Mouse (Mus musculus) kidney, postnatal 0 days (tissue): Measurements from ENCODE around the gene Fosl2. TPM values are rescaled to one million over a fixed set of nuclear protein-coding genes. Genes with fewer than 3 reads are reported as not detected.
"Not testable (repeated sequence)": the region's sequence is repeated elsewhere in the genome, so short reads cannot be mapped to it uniquely, and the experiment has no call there.

Experiments
- ATAC-seq: fragments of 200-750 bp; cut with Nextera tagmentation; replicated peaks from 2 replicates; pipeline ENCODE4 v1.8.0; 2017; ENCODE audit warnings: low read depth, moderate number of reproducible peaks, moderate TSS enrichment, moderate library complexity; ENCODE audit not compliant: low FRiP score
- DNase-seq: peaks from one replicate; pipeline ENCODE4 v3.0.0-alpha.2; 2016; ENCODE audit warnings: low spot score
- H3K27ac ChIP-seq: fragments of 300-500 bp; sonication (generic); 2 replicates; pipeline ENCODE4 v1.5.1; 2014; ENCODE audit warnings: mild to moderate bottlenecking
- H3K27me3 ChIP-seq: fragments of 300-500 bp; sonication (generic); 2 replicates; pipeline ENCODE4 v1.6.1; 2014; ENCODE audit warnings: low read length, mixed read lengths; ENCODE audit not compliant: insufficient read depth
- H3K36me3 ChIP-seq: fragments of 300-500 bp; sonication (generic); 2 replicates; pipeline ENCODE4 v1.6.1; 2014; ENCODE audit warnings: low read length, mixed read lengths; ENCODE audit not compliant: insufficient read depth
- H3K4me1 ChIP-seq: fragments of 300-500 bp; sonication (generic); replicated peaks from 2 replicates; pipeline ENCODE4 v1.6.1; 2014; ENCODE audit warnings: antibody characterized with exemption, low read length, mixed read lengths; ENCODE audit not compliant: insufficient read depth
- H3K4me2 ChIP-seq: fragments of 300-500 bp; sonication (generic); 2 replicates; pipeline ENCODE4 v1.6.1; 2014; ENCODE audit warnings: mild to moderate bottlenecking, low read length, moderate library complexity, mixed read lengths
- H3K4me3 ChIP-seq: fragments of 300-500 bp; sonication (generic); replicated peaks from 2 replicates; pipeline ENCODE4 v1.5.1; 2014; ENCODE audit warnings: low read depth, low read length
- H3K9ac ChIP-seq: fragments of 300-500 bp; sonication (generic); 2 replicates; pipeline ENCODE4 v1.6.1; 2014; ENCODE audit warnings: low read depth, low read length
- H3K9me3 ChIP-seq: fragments of 300-500 bp; sonication (generic); replicated peaks from 2 replicates; pipeline ENCODE4 v1.6.1; 2016; ENCODE audit warnings: low read length, inconsistent platforms, mixed read lengths
- CTCF ChIP-seq: IDR thresholded peaks from 2 replicates; pipeline ENCODE4 v1.5.1; 2016; ENCODE audit warnings: antibody characterized with exemption, low read depth, mild to moderate bottlenecking, moderate library complexity
- WGBS: fragments of 180-500 bp; shearing (Covaris S2); extraction: QIAGEN DNeasy Blood & Tissue Kit; methylation state at CpG from one replicate; pipeline ENCODE4 v1.1.7; 2014; 5-methylcytosine and 5-hydroxymethylcytosine counted together
- polyA plus RNA-seq: library from polyadenylated mRNA; unstranded; fragments of >200 nt; fragmentation: Nextera tagmentation; extraction: Ambion mirVana; gene quantifications from 2 replicates; pipeline ENCODE4 v1.2.1, GENCODE M21; 2015

The Fosl2 gene
- polyA plus RNA-seq, 1 experiment from 2014 or later: 5.4 TPM

GRCm38 (mm10) chr5:32155927-32156326 is 20.3 kb downstream of the Fosl2 start:
- peaks cover 28% of the 10 kb centered on the region for H3K36me3 ChIP-seq
- ATAC-seq: no peak
- no peak overlapping the region for H3K4me2 ChIP-seq
- no peak overlapping the region for H3K4me3 ChIP-seq
- no peak for DNase-seq
- H3K27me3 ChIP-seq: no peaks in the 10 kb centered on the region
- H3K9me3 ChIP-seq: no peaks in the 10 kb centered on the region
- no peak for TF ChIP-seq CTCF
- 86% methylated on average over 3 of the region's 3 CpGs for WGBS
- no peak overlapping the region for H3K9ac ChIP-seq
- peaks cover 3% of the 10 kb centered on the region; the same call in 1 of the 2 replicates for H3K4me1 ChIP-seq
- H3K27ac ChIP-seq: peak overlapping the region; percentile 54; the same call in 1 of the 2 replicates

GRCm38 (mm10) chr5:32163478-32164043 is 28.0 kb downstream of the Fosl2 start:
- no peak overlapping the region for H3K27ac ChIP-seq
- no peaks in the 10 kb centered on the region for H3K9me3 ChIP-seq
- H3K27me3 ChIP-seq: no peaks in the 10 kb centered on the region
- H3K9ac ChIP-seq: no peak overlapping the region
- H3K4me3 ChIP-seq: no peak overlapping the region
- no peak for ATAC-seq
- TF ChIP-seq CTCF: no peak
- H3K4me2 ChIP-seq: no peak overlapping the region
- no peaks in the 10 kb centered on the region for H3K4me1 ChIP-seq
- WGBS: 74% methylated on average over 3 of the region's 3 CpGs
- no peaks in the 10 kb centered on the region for H3K36me3 ChIP-seq
- DNase-seq: peak; percentile 39

- no peak overlapping the region for H3K4me3 ChIP-seq
- no peaks in the 10 kb centered on the region for H3K9me3 ChIP-seq
- WGBS: 62% methylated on average over 2 of the region's 2 CpGs
- no peaks in the 10 kb centered on the region for H3K27me3 ChIP-seq
- DNase-seq (no peak), ATAC-seq (no peak)
- no peak overlapping the region for H3K4me2 ChIP-seq
- no peak overlapping the region for H3K27ac ChIP-seq
- TF ChIP-seq CTCF: no peak
- no peaks in the 10 kb centered on the region for H3K4me1 ChIP-seq
- H3K9ac ChIP-seq: no peak overlapping the region
- H3K36me3 ChIP-seq: no peaks in the 10 kb centered on the region
Observed at GRCm38 (mm10) chr5:32172188-32172587, 36.6 kb downstream of the Fosl2 start.

- no peaks in the 10 kb centered on the region for H3K27me3 ChIP-seq
- H3K27ac ChIP-seq: no peak overlapping the region
- no peak for ATAC-seq
- WGBS: 79% methylated on average over 2 of the region's 2 CpGs
- H3K4me2 ChIP-seq: no peak overlapping the region
- DNase-seq: no peak
- no peak for TF ChIP-seq CTCF
- no peak overlapping the region for H3K4me3 ChIP-seq
- H3K9me3 ChIP-seq: no peaks in the 10 kb centered on the region
- no peaks in the 10 kb centered on the region for H3K4me1 ChIP-seq
- H3K36me3 ChIP-seq: no peaks in the 10 kb centered on the region
- H3K9ac ChIP-seq: no peak overlapping the region
Observed at GRCm38 (mm10) chr5:32176800-32177199, 41.2 kb downstream of the Fosl2 start.

GRCm38 (mm10) chr5:32177737-32178136 is 42.1 kb downstream of the Fosl2 start:
- Histone ChIP-seq H3K9ac (no peak overlapping the region), H3K9me3 (no peaks in the 10 kb centered on the region), H3K4me1 (no peaks in the 10 kb centered on the region), H3K4me3 (no peak overlapping the region), H3K36me3 (no peaks in the 10 kb centered on the region), H3K27ac (no peak overlapping the region), H3K4me2 (no peak overlapping the region), H3K27me3 (no peaks in the 10 kb centered on the region)
- ATAC-seq (no peak), DNase-seq (no peak)
- 75% methylated on average over 4 of the region's 4 CpGs for WGBS
- TF ChIP-seq CTCF: no peak

GRCm38 (mm10) chr5:32178720-32179119 is 43.1 kb downstream of the Fosl2 start:
- H3K4me2 ChIP-seq, H3K9me3 ChIP-seq, H3K27ac ChIP-seq, ATAC-seq, H3K9ac ChIP-seq, H3K27me3 ChIP-seq, H3K4me1 ChIP-seq, DNase-seq, H3K4me3 ChIP-seq, H3K36me3 ChIP-seq: not testable (repeated sequence)
- 79% methylated on average over 5 of the region's 6 CpGs for WGBS
